ENCODE assay signal across 9 mouse cellular contexts in the genomic region with DNA sequence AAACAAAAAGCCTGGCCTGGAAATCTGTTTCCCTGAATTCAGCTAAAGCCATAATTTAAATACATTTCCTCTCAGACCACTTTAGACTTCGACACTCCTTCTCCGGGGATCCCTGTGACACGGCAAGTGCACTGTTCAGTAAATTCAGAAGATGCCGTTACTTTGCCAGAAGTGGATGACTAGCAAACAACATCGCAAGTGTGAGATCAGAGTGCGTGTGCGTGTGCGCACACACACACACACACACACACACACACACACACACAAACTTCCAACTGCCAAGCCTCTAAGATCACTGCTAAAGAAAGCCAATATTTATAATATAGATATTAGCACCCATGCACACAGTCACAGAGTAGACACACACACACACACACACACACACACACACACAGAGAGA. TPM values are rescaled to one million over a fixed set of nuclear protein-coding genes. Genes with fewer than 3 reads are reported as not detected.
DNase-seq lines count a peak whose midpoint lies in the region; ATAC-seq and TF ChIP-seq lines count a peak whose summit lies in the region.
"Had no signal": no experiment of that assay in that cellular context is flagged by ENCODE, and none has a peak within 500 bp of the region (broad histone marks: within the 10 kb centered on the region; RNA-seq: fewer than 3 reads in every experiment).

No protein-coding gene starts in this region.

- no peak for TF ChIP-seq CTCF in cerebellum, adult 2 months (IDR thresholded peaks at IDR 0.05; ENCODE audit: borderline replicate concordance, insufficient read depth, low read depth, low read length)
- TF ChIP-seq CTCF in midbrain, postnatal 0 days (IDR thresholded peaks at IDR 0.05) = no peak

- H3K27ac ChIP-seq in cerebellum, adult 2 months (ENCODE audit: insufficient read depth, low read length) = no peak overlapping the region
- H3K27ac ChIP-seq in liver, embryonic 12.5 days = no peak overlapping the region
- no peak overlapping the region for H3K27ac ChIP-seq in liver, embryonic 11.5 days (ENCODE audit: low read depth, low read length)
- no peak overlapping the region for H3K27ac ChIP-seq in heart, embryonic 15.5 days
- H3K27ac ChIP-seq in midbrain, postnatal 0 days (ENCODE audit: low read depth, low read length) = no peak overlapping the region

- ATAC-seq in liver, embryonic 12.5 days = no peak
- ATAC-seq in liver, embryonic 11.5 days (replicated peaks; ENCODE audit: low FRiP score) = no peak
- no peak for ATAC-seq in heart, embryonic 15.5 days (replicated peaks; ENCODE audit: insufficient number of reproducible peaks, insufficient read depth, low FRiP score, low read depth)
- ATAC-seq in midbrain, postnatal 0 days (ENCODE audit: low FRiP score) = no peak

- H3K36me3 ChIP-seq in liver, embryonic 12.5 days = no peaks in the 10 kb centered on the region
- no peaks in the 10 kb centered on the region for H3K36me3 ChIP-seq in liver, embryonic 11.5 days (ENCODE audit: control insufficient read depth, insufficient read depth, low read length)
- no peaks in the 10 kb centered on the region for H3K36me3 ChIP-seq in heart, embryonic 15.5 days
- H3K36me3 ChIP-seq in midbrain, postnatal 0 days (ENCODE audit: insufficient read depth, low read length) = no peaks in the 10 kb centered on the region

- no peak overlapping the region for H3K9ac ChIP-seq in liver, embryonic 12.5 days
- no peak overlapping the region for H3K9ac ChIP-seq in liver, embryonic 11.5 days (ENCODE audit: low read depth, low read length)
- H3K9ac ChIP-seq in heart, embryonic 15.5 days = no peak overlapping the region
- H3K9ac ChIP-seq in midbrain, postnatal 0 days (replicated peaks; ENCODE audit: low read length, poor library complexity, severe bottlenecking) = 0 out of 2 replicates have a peak overlapping the region, but pooled peaks have one; percentile 24

- H3K4me1 ChIP-seq in cerebellum, adult 2 months (ENCODE audit: control insufficient read depth, insufficient read depth, low read length) = no peaks in the 10 kb centered on the region; the same call in 1 of the 2 replicates
- H3K4me1 ChIP-seq in liver, embryonic 12.5 days = peaks cover 26% of the 10 kb centered on the region
- H3K4me1 ChIP-seq in liver, embryonic 11.5 days (replicated peaks; ENCODE audit: control insufficient read depth, insufficient read depth, low read length) = peaks cover 13% of the 10 kb centered on the region; the same call in 1 of the 2 replicates
- H3K4me1 ChIP-seq in heart, embryonic 15.5 days (replicated peaks) = peaks cover 25% of the 10 kb centered on the region
- no peaks in the 10 kb centered on the region for H3K4me1 ChIP-seq in midbrain, postnatal 0 days (ENCODE audit: insufficient read depth, low read length)

- no peak for TF ChIP-seq POLR2A in cerebellum, adult 2 months (IDR thresholded peaks at IDR 0.05; ENCODE audit: borderline replicate concordance, insufficient read depth, low read length)

- H3K9me3 ChIP-seq in liver, embryonic 12.5 days (replicated peaks) = no peaks in the 10 kb centered on the region
- H3K9me3 ChIP-seq in liver, embryonic 11.5 days (ENCODE audit: control insufficient read depth, low read length) = no peaks in the 10 kb centered on the region
- no peaks in the 10 kb centered on the region for H3K9me3 ChIP-seq in heart, embryonic 15.5 days (replicated peaks)
- H3K9me3 ChIP-seq in midbrain, postnatal 0 days (ENCODE audit: low read length) = no peaks in the 10 kb centered on the region

- peak overlapping the region; percentile 33; the same call in 1 of the 2 replicates for H3K4me2 ChIP-seq in liver, embryonic 12.5 days
- H3K4me2 ChIP-seq in liver, embryonic 11.5 days = no peak overlapping the region
- H3K4me2 ChIP-seq in heart, embryonic 15.5 days = peak overlapping the region; percentile 63
- H3K4me2 ChIP-seq in midbrain, postnatal 0 days (ENCODE audit: low read depth, low read length, poor library complexity, severe bottlenecking) = peak overlapping the region; percentile 48

- H3K27me3 ChIP-seq in cerebellum, adult 2 months (ENCODE audit: control insufficient read depth, insufficient read depth, low read length) = no peaks in the 10 kb centered on the region
- peaks cover 35% of the 10 kb centered on the region for H3K27me3 ChIP-seq in liver, embryonic 12.5 days (replicated peaks)
- H3K27me3 ChIP-seq in liver, embryonic 11.5 days (replicated peaks; ENCODE audit: control insufficient read depth, insufficient read depth, low read length) = no peaks in the 10 kb centered on the region
- no peaks in the 10 kb centered on the region for H3K27me3 ChIP-seq in heart, embryonic 15.5 days
- H3K27me3 ChIP-seq in midbrain, postnatal 0 days (ENCODE audit: insufficient read depth, low read length) = no peaks in the 10 kb centered on the region

- 49% methylated on average over 8 of the region's 8 CpGs for WGBS in cerebellum, adult 2 months
- 76% methylated on average over 8 of the region's 8 CpGs for WGBS in liver, embryonic 12.5 days (ENCODE audit: insufficient replicate concordance)
- 84% methylated on average over 8 of the region's 8 CpGs for WGBS in liver, embryonic 11.5 days
- WGBS in heart, embryonic 15.5 days = 49% methylated on average over 8 of the region's 8 CpGs
- 51% methylated on average over 8 of the region's 8 CpGs for WGBS in midbrain, postnatal 0 days

- H3K4me3 ChIP-seq in cerebellum, adult 2 months (replicated peaks; ENCODE audit: insufficient read depth, low read depth, low read length) = peak overlapping the region; percentile 74
- no peak overlapping the region for H3K4me3 ChIP-seq in liver, embryonic 12.5 days
- H3K4me3 ChIP-seq in liver, embryonic 11.5 days (ENCODE audit: low read depth, low read length) = no peak overlapping the region
- H3K4me3 ChIP-seq in heart, embryonic 15.5 days = peak overlapping the region; percentile 41; the same call in 1 of the 2 replicates
- peak overlapping the region; percentile 30; the same call in 1 of the 2 replicates for H3K4me3 ChIP-seq in midbrain, postnatal 0 days (ENCODE audit: low read depth, low read length)

- DNase-seq in cerebellum, adult 2 months = no peak
- DNase-seq in cerebellum, adult 11-12 months = no peak
- DNase-seq in liver, embryonic 11.5 days (ENCODE audit: low spot score) = no peak
- DNase-seq in midbrain, postnatal 0 days (ENCODE audit: low spot score) = no peak
- no peak for DNase-seq in layer of hippocampus, adult 8-10 months (ENCODE audit: low spot score in 2 of 2)
- DNase-seq in embryo, embryonic 10.5 days (ENCODE audit: low spot score) = no peak

RNA-seq across cellular contexts. Expression of gene Samd13, which starts 3.7 kb away (rescaled TPM):
- polyA plus RNA-seq in cerebellum, adult 2 months (2012; rRNA removed) = 0.14 TPM in 1 of 2 replicates, not detected in the other
- 0.32 and 0.46 TPM in 2 replicates for polyA plus RNA-seq in liver, embryonic 12.5 days (2016; fragmentation: Nextera tagmentation; extraction: Ambion mirVana)
- 0.47 and 0.73 TPM in 2 replicates for polyA plus RNA-seq in liver, embryonic 11.5 days (2014; fragmentation: Nextera tagmentation; extraction: Ambion mirVana)
- 2.1 and 3.1 TPM in 2 replicates for polyA plus RNA-seq in heart, embryonic 15.5 days (2015; fragmentation: Nextera tagmentation; extraction: Ambion mirVana)
- total RNA-seq in midbrain, postnatal 0 days (2014; rRNA removed) = 0.16 and 0.99 TPM in 2 replicates
- 0.23 and 0.31 TPM in 2 replicates for polyA plus RNA-seq in midbrain, postnatal 0 days (2015; fragmentation: Nextera tagmentation; extraction: Ambion mirVana)
- under 1 TPM in 2 of 4 experiments, not detected in 2; 0.45 to 0.63 TPM for total RNA-seq in layer of hippocampus, adult 8-10 months (2022)
- total RNA-seq: layer of hippocampus, postnatal 36 days had no signal

RNA-seq across cellular contexts. Expression of gene 4930503B20Rik, which starts 30.6 kb away (rescaled TPM):
- not detected in 2 replicates for polyA plus RNA-seq in cerebellum, adult 2 months (2012; rRNA removed)
- polyA plus RNA-seq in liver, embryonic 12.5 days (2016; fragmentation: Nextera tagmentation; extraction: Ambion mirVana) = not detected in 2 replicates
- polyA plus RNA-seq in liver, embryonic 11.5 days (2014; fragmentation: Nextera tagmentation; extraction: Ambion mirVana) = not detected in 2 replicates
- polyA plus RNA-seq in heart, embryonic 15.5 days (2015; fragmentation: Nextera tagmentation; extraction: Ambion mirVana) = 0.10 TPM in 1 of 2 replicates, not detected in the other
- not detected in 2 replicates for total RNA-seq in midbrain, postnatal 0 days (2014; rRNA removed)
- not detected in 2 replicates for polyA plus RNA-seq in midbrain, postnatal 0 days (2015; fragmentation: Nextera tagmentation; extraction: Ambion mirVana)
- total RNA-seq in layer of hippocampus, adult 8-10 months (2022) = under 1 TPM in 1 of 4 experiments, not detected in 3; 0.22 TPM
- total RNA-seq: layer of hippocampus, postnatal 36 days had no signal

Comparison
In these comparisons a context has a peak if more than half of its experiments do, and no peak if none do; other contexts are left out.
1. H3K4me3 ChIP-seq: peak in cerebellum, adult 2 months (single experiment), heart, embryonic 15.5 days (single experiment) and midbrain, postnatal 0 days (single experiment); none in liver, embryonic 12.5 days (single experiment) and liver, embryonic 11.5 days (single experiment).